8 mouse cellular contexts compared by ENCODE assay signal in the genomic region with DNA sequence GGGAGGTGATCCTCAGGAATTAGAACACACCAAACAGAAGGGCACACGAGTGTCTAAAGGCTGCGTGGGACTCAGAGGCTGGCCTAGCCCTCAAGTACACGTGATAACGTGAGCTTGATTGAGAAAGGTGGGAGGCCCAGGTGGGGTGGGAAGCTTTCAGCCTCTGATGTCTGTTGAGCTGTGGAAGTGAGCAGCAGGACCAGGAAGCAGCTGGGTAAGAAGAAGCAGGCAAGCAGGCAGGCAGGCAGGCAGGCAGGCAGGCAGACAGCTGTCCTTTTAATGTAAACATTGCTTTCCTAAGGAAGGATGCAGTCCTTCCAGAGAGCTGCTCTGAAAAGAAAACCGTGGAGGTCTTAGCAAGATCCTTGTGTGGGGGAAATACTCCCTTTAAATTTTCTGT. TPM values are rescaled to one million over a fixed set of nuclear protein-coding genes. Genes with fewer than 3 reads are reported as not detected.
DNase-seq lines count a peak whose midpoint lies in the region; ATAC-seq and TF ChIP-seq lines count a peak whose summit lies in the region.

No protein-coding gene starts in this region.

- H3K27me3 ChIP-seq in forebrain, embryonic 15.5 days = no peaks in the 10 kb centered on the region
- no peaks in the 10 kb centered on the region for H3K27me3 ChIP-seq in lung, embryonic 15.5 days

- TF ChIP-seq CTCF in gastrocnemius, adult 2 months (IDR thresholded peaks at IDR 0.05) = no peak

- H3K4me2 ChIP-seq in forebrain, embryonic 15.5 days (replicated peaks) = peak overlapping the region; percentile 55
- peak overlapping the region; percentile 60 for H3K4me2 ChIP-seq in lung, embryonic 15.5 days

- intact Hi-C loops in gastrocnemius, adult 2 months (cut with DNase I) = loop anchor here (5.0 kb wide), 1 partner anchor 38 kb away; no protein-coding TSS in a partner anchor

- DNase-seq in gastrocnemius, adult 2 months = no peak
- no peak for DNase-seq in gastrocnemius, adult 18-20 months (ENCODE audit: low spot score)
- peak; percentile 14 for DNase-seq in A20 (ENCODE audit: low read depth, low spot score)
- DNase-seq in thymus, postnatal 4 days = peak; percentile 25
- no peak for DNase-seq in urinary bladder, postnatal 14 days (ENCODE audit: low spot score)
- DNase-seq in cerebellum, adult 18-20 months = no peak

- ATAC-seq in forebrain, embryonic 15.5 days (replicated peaks) = no peak
- no peak for ATAC-seq in lung, embryonic 15.5 days (ENCODE audit: borderline replicate concordance, extremely low read depth, low FRiP score, low TSS enrichment)

- peak overlapping the region; percentile 31; the same call in 1 of the 2 replicates for H3K27ac ChIP-seq in gastrocnemius, adult 2 months
- H3K27ac ChIP-seq in forebrain, embryonic 15.5 days (replicated peaks) = 0 out of 2 replicates have a peak overlapping the region, but pooled peaks have one; percentile 27
- H3K27ac ChIP-seq in lung, embryonic 15.5 days = peak overlapping the region; percentile 48

- no peaks in the 10 kb centered on the region for H3K9me3 ChIP-seq in forebrain, embryonic 15.5 days
- no peaks in the 10 kb centered on the region for H3K9me3 ChIP-seq in lung, embryonic 15.5 days

- H3K9ac ChIP-seq in forebrain, embryonic 15.5 days (replicated peaks) = peak overlapping the region; percentile 6; the same call in 1 of the 2 replicates
- H3K9ac ChIP-seq in lung, embryonic 15.5 days = no peak overlapping the region

- peak overlapping the region; percentile 93 for H3K4me3 ChIP-seq in gastrocnemius, adult 2 months
- peak overlapping the region; percentile 81; the same call in 1 of the 2 replicates for H3K4me3 ChIP-seq in forebrain, embryonic 15.5 days
- peak overlapping the region; percentile 68 for H3K4me3 ChIP-seq in lung, embryonic 15.5 days

- H3K36me3 ChIP-seq in forebrain, embryonic 15.5 days = no peaks in the 10 kb centered on the region
- no peaks in the 10 kb centered on the region for H3K36me3 ChIP-seq in lung, embryonic 15.5 days

- peaks cover 39% of the 10 kb centered on the region for H3K4me1 ChIP-seq in forebrain, embryonic 15.5 days
- H3K4me1 ChIP-seq in lung, embryonic 15.5 days = peaks cover 38% of the 10 kb centered on the region

- WGBS in forebrain, embryonic 15.5 days = 22% methylated on average over 5 of the region's 5 CpGs
- 5% methylated on average over 5 of the region's 5 CpGs for whole genome bisulfite sequencing in lung, embryonic 15.5 days

RNA-seq across cellular contexts. Expression of gene Atl1, which starts 1.9 kb away (rescaled TPM):
- 1 to 10 TPM; 2.1 to 2.2 TPM for total RNA-seq in gastrocnemius, adult 2 months (2021)
- 1 to 10 TPM; 1.6 to 3.1 TPM for total RNA-seq in gastrocnemius, adult 18-20 months (2021)
- 110 and 123 TPM in 2 replicates for polyA plus RNA-seq in forebrain, embryonic 15.5 days (2015; fragmentation: Nextera tagmentation; extraction: Ambion mirVana)
- polyA plus RNA-seq in lung, embryonic 15.5 days (2015; fragmentation: Nextera tagmentation; extraction: Ambion mirVana) = 3.0 and 3.3 TPM in 2 replicates

RNA-seq across cellular contexts. Expression of gene Map4k5, which starts 2.5 kb away (rescaled TPM):
- total RNA-seq in gastrocnemius, adult 2 months (2021) = 10 to 100 TPM; 22.9 to 25.9 TPM
- 10 to 100 TPM; 21.9 to 23.2 TPM for total RNA-seq in gastrocnemius, adult 18-20 months (2021)
- 33.6 and 33.9 TPM in 2 replicates for polyA plus RNA-seq in forebrain, embryonic 15.5 days (2015; fragmentation: Nextera tagmentation; extraction: Ambion mirVana)
- 34.2 and 35.6 TPM in 2 replicates for polyA plus RNA-seq in lung, embryonic 15.5 days (2015; fragmentation: Nextera tagmentation; extraction: Ambion mirVana)

Comparison
In these comparisons a context has a peak if more than half of its experiments do, and no peak if none do; other contexts are left out.
1. DNase-seq: peak in A20 (single experiment) and thymus, postnatal 4 days (single experiment); none in gastrocnemius, adult 2 months (single experiment), gastrocnemius, adult 18-20 months (single experiment), urinary bladder, postnatal 14 days (single experiment) and cerebellum, adult 18-20 months (0 of 2).
2. Peak in every context shown above with its lines, with median percentiles within 50 percentile points of each other: H3K27ac ChIP-seq and H3K4me3 ChIP-seq.